ENCODE assay signal across 8 mouse cellular contexts in the genomic region with DNA sequence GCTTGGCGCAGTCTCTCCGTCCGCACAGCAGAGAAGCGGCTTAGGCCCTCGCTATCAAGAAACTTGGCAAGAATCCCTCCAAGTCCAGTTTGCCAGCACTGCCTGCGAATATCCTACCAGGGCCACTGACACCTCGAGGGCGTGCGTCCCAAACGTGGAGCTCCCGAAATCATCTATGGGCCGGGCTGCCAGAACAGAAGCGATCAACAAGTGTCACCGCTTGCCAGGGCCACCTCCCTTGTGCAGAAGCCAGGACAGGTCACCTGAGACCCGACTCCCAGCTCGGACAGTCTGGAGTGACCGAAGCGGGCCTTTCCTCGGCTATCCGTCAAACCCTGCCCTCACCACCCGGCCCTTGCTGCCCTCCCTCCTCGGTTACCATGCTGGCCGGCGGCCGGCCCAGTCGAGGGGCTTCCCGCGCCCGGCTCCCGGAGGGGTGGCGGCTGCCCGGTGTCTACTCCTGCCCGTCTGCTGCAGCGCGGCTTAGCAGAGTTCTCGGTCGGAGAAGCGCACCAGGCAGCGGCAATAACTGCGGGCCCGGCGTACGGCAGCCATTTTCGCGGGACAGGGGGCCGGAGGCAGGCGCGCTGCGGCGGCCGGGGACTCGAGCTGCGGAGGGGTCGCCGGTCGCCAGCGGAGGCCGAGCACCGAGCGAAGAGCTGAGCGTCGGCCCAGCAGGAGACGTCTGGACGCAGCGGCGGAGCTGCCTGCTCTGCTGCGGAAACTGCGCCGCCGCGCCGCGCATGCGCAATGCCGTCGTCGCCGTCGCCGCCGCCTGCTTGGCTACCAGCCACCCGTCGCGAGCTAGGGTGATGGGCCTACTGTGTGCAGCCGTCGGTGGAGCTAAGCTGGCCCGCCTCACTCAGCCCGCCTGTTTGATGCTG. TPM values are rescaled to one million over a fixed set of nuclear protein-coding genes. Genes with fewer than 3 reads are reported as not detected.
DNase-seq lines count a peak whose midpoint lies in the region; ATAC-seq and TF ChIP-seq lines count a peak whose summit lies in the region.

No protein-coding gene starts in this region.

- H3K4me1 ChIP-seq in cerebellum, adult 2 months (ENCODE audit: control insufficient read depth, insufficient read depth, low read length) = peaks cover 4% of the 10 kb centered on the region
- peaks cover 7% of the 10 kb centered on the region; the same call in 1 of the 2 replicates for H3K4me1 ChIP-seq in forebrain, postnatal 0 days (ENCODE audit: insufficient read depth)

- TF ChIP-seq POLR2A in cerebellum, adult 2 months (IDR thresholded peaks at IDR 0.05; ENCODE audit: borderline replicate concordance, insufficient read depth, low read length) = peak; percentile 88

- TF ChIP-seq CTCF in cerebellum, adult 2 months (IDR thresholded peaks at IDR 0.05; ENCODE audit: borderline replicate concordance, insufficient read depth, low read depth, low read length) = no peak
- TF ChIP-seq CTCF in forebrain, postnatal 0 days (IDR thresholded peaks at IDR 0.05; ENCODE audit: low read depth) = no peak

- H3K4me3 ChIP-seq in cerebellum, adult 2 months (replicated peaks; ENCODE audit: insufficient read depth, low read depth, low read length) = peak overlapping the region; percentile 70
- peak overlapping the region; percentile 82 for H3K4me3 ChIP-seq in forebrain, postnatal 0 days (ENCODE audit: low read depth, low read length)

- H3K4me2 ChIP-seq in forebrain, postnatal 0 days (ENCODE audit: low read depth) = peak overlapping the region; percentile 90

- peak overlapping the region; percentile 84 for H3K27ac ChIP-seq in cerebellum, adult 2 months (ENCODE audit: insufficient read depth, low read length)
- peak overlapping the region; percentile 94 for H3K27ac ChIP-seq in forebrain, postnatal 0 days (ENCODE audit: low read depth, low read length)

- under 1% methylated on average over 88 of the region's 88 CpGs for WGBS in cerebellum, adult 2 months
- 1% methylated on average over 84 of the region's 88 CpGs for WGBS in forebrain, postnatal 0 days

- no peaks in the 10 kb centered on the region for H3K36me3 ChIP-seq in forebrain, postnatal 0 days (ENCODE audit: insufficient read depth)

- H3K27me3 ChIP-seq in cerebellum, adult 2 months (ENCODE audit: control insufficient read depth, insufficient read depth, low read length) = no peaks in the 10 kb centered on the region
- H3K27me3 ChIP-seq in forebrain, postnatal 0 days (ENCODE audit: insufficient read depth, low read length) = no peaks in the 10 kb centered on the region

- H3K9ac ChIP-seq in forebrain, postnatal 0 days = peak overlapping the region; percentile 82

- DNase-seq in MN1 (ENCODE audit: low spot score) = peak; percentile 81
- DNase-seq in cerebellum, adult 2 months = peak; percentile 85 to 89
- peak; percentile 91 for DNase-seq in forebrain, postnatal 0 days
- peak; percentile 86 for DNase-seq in heart, postnatal 4 days
- DNase-seq in layer of hippocampus, postnatal 14 days (ENCODE audit: low spot score in 2 of 2) = peak; percentile 78 to 81
- DNase-seq in lung, postnatal 10 days = peak; percentile 81
- peak; percentile 65 for DNase-seq in ovary, postnatal 14 days (ENCODE audit: low spot score)
- DNase-seq in thymus, postnatal 10 days (ENCODE audit: low spot score in 2 of 2) = peak; percentile 79

- H3K9me3 ChIP-seq in forebrain, postnatal 0 days (ENCODE audit: low read length) = no peaks in the 10 kb centered on the region

- peak; percentile 70 for ATAC-seq in forebrain, postnatal 0 days

RNA-seq across cellular contexts. Expression of a gene that starts 0.7 kb away (rescaled TPM):
- polyA plus RNA-seq in cerebellum, adult 2 months (2012; rRNA removed) = 207 and 224 TPM in 2 replicates
- 90.3 and 91.5 TPM in 2 replicates for total RNA-seq in forebrain, postnatal 0 days (2014; rRNA removed)
- 62.3 and 72.6 TPM in 2 replicates for polyA plus RNA-seq in forebrain, postnatal 0 days (2015; fragmentation: Nextera tagmentation; extraction: Ambion mirVana)
- total RNA-seq in heart, postnatal 4 days (2021) = 10 to 100 TPM; 67.6 to 72.3 TPM
- total RNA-seq in layer of hippocampus, postnatal 14 days (2021) = 100 to 1,000 TPM; 102 to 112 TPM

RNA-seq across cellular contexts. Expression of a gene that starts 0.8 kb away (rescaled TPM):
- polyA plus RNA-seq in cerebellum, adult 2 months (2012; rRNA removed) = 15.1 and 16.9 TPM in 2 replicates
- total RNA-seq in forebrain, postnatal 0 days (2014; rRNA removed) = 39.2 and 39.7 TPM in 2 replicates
- 33.9 and 36.3 TPM in 2 replicates for polyA plus RNA-seq in forebrain, postnatal 0 days (2015; fragmentation: Nextera tagmentation; extraction: Ambion mirVana)
- total RNA-seq in heart, postnatal 4 days (2021) = 10 to 100 TPM; 23.9 to 24.0 TPM
- 10 to 100 TPM; 34.3 to 34.9 TPM for total RNA-seq in layer of hippocampus, postnatal 14 days (2021)

RNA-seq across cellular contexts. Expression of a gene that starts 56.4 kb away (rescaled TPM):
- polyA plus RNA-seq in cerebellum, adult 2 months (2012; rRNA removed) = not detected in 2 replicates
- not detected in 2 replicates for total RNA-seq in forebrain, postnatal 0 days (2014; rRNA removed)
- polyA plus RNA-seq in forebrain, postnatal 0 days (2015; fragmentation: Nextera tagmentation; extraction: Ambion mirVana) = not detected in 2 replicates
- total RNA-seq in heart, postnatal 4 days (2021) = not detected
- total RNA-seq in layer of hippocampus, postnatal 14 days (2021) = not detected

Comparison
In these comparisons a context has a peak if more than half of its experiments do, and no peak if none do; other contexts are left out.
1. Peak in every context shown above with its lines: DNase-seq, ATAC-seq, H3K4me3 ChIP-seq and H3K27ac ChIP-seq.